Mouse (Mus musculus) thymus, adult 18-20 months (tissue): ENCODE results near the gene Il31ra.
A peak's percentile ranks its signal among the peaks of the same experiment; 100 is the strongest.

Experiments used
- DNase-seq, 2 experiments: peaks; one replicate each; pipeline ENCODE4 v3.0.0; 2022; ENCODE audit warnings: mixed read lengths in 2 of 2

The Il31ra gene

GRCm38 (mm10) chr13:112556501-112556900 lies 37.7 kb downstream of the Il31ra start:
- DNase-seq = no peak

- DNase-seq = no peak
Measured at GRCm38 (mm10) chr13:112553304-112553703, 40.9 kb downstream of the Il31ra start.

- DNase-seq = no peak
Measured at GRCm38 (mm10) chr13:112551641-112552548, 42.3 kb downstream of the Il31ra start.

GRCm38 (mm10) chr13:112541223-112541975 lies 52.8 kb downstream of the Il31ra start:
- DNase-seq = no peak

GRCm38 (mm10) chr13:112540616-112541015 lies 53.5 kb downstream of the Il31ra start:
- DNase-seq = no peak

- no peak for DNase-seq
Measured at GRCm38 (mm10) chr13:112537065-112537464, 57.1 kb downstream of the Il31ra start.

GRCm38 (mm10) chr13:112536611-112537010 lies 57.5 kb downstream of the Il31ra start:
- no peak for DNase-seq

GRCm38 (mm10) chr13:112533556-112533955 lies 60.6 kb downstream of the Il31ra start:
- no peak for DNase-seq

GRCm38 (mm10) chr13:112532235-112532634 lies 61.9 kb downstream of the Il31ra start:
- no peak for DNase-seq

- DNase-seq = peak; percentile 36 to 48
Measured at GRCm38 (mm10) chr13:112529893-112530292, 64.3 kb downstream of the Il31ra start.

GRCm38 (mm10) chr13:112527186-112527585 lies 67.0 kb downstream of the Il31ra start:
- no peak for DNase-seq

- DNase-seq = no peak
Measured at GRCm38 (mm10) chr13:112523346-112523970, 70.7 kb downstream of the Il31ra start.

GRCm38 (mm10) chr13:112522896-112523295 lies 71.3 kb downstream of the Il31ra start:
- no peak for DNase-seq

- no peak for DNase-seq
Measured at GRCm38 (mm10) chr13:112522261-112522660, 71.9 kb downstream of the Il31ra start.

GRCm38 (mm10) chr13:112514546-112514945 lies 79.6 kb downstream of the Il31ra start:
- no peak for DNase-seq

- DNase-seq = no peak
Measured at GRCm38 (mm10) chr13:112512824-112513223, 81.3 kb downstream of the Il31ra start.

GRCm38 (mm10) chr13:112511810-112512209 lies 82.3 kb downstream of the Il31ra start:
- DNase-seq = no peak

GRCm38 (mm10) chr13:112511261-112511660 lies 82.9 kb downstream of the Il31ra start:
- no peak for DNase-seq

- no peak for DNase-seq
Measured at GRCm38 (mm10) chr13:112510437-112511212, 83.5 kb downstream of the Il31ra start.

- peak; percentile 22 to 29 for DNase-seq
Measured at GRCm38 (mm10) chr13:112509465-112509864, 84.7 kb downstream of the Il31ra start.

GRCm38 (mm10) chr13:112508487-112508886 lies 85.7 kb downstream of the Il31ra start:
- DNase-seq = no peak

GRCm38 (mm10) chr13:112507691-112508090 lies 86.5 kb downstream of the Il31ra start:
- DNase-seq = peak; percentile 37 to 61
